ENCODE assay signal across 8 mouse cellular contexts in genomic region chr3:8244526-8245194, GRCm38 (mm10).
DNase-seq lines count a peak whose midpoint lies in the region; ATAC-seq and TF ChIP-seq lines count a peak whose summit lies in the region.
"Not testable (repeated sequence)": the region's sequence is repeated elsewhere in the genome, so short reads cannot be mapped to it uniquely, and the experiment has no call there.

No protein-coding gene starts in this region.

- not testable (repeated sequence) for H3K9ac ChIP-seq in kidney, postnatal 0 days (ENCODE audit: low read depth, low read length); lung, postnatal 0 days (replicated peaks; ENCODE audit: low read depth)

- ATAC-seq in kidney, postnatal 0 days (replicated peaks; ENCODE audit: low FRiP score, low read depth); lung, postnatal 0 days: not testable (repeated sequence)

- not testable (repeated sequence) for H3K4me1 ChIP-seq in kidney, postnatal 0 days (replicated peaks; ENCODE audit: insufficient read depth, low read length); lung, postnatal 0 days (ENCODE audit: insufficient read depth, low read depth, low read length)

- not testable (repeated sequence) for TF ChIP-seq EP300 in lung, postnatal 0 days (IDR thresholded peaks at IDR 0.05)

- not testable (repeated sequence) for TF ChIP-seq CTCF in kidney, postnatal 0 days (IDR thresholded peaks at IDR 0.05; ENCODE audit: low read depth); lung, postnatal 0 days (IDR thresholded peaks at IDR 0.05)

- H3K27me3 ChIP-seq in kidney, postnatal 0 days (ENCODE audit: insufficient read depth, low read length); lung, postnatal 0 days (replicated peaks; ENCODE audit: insufficient read depth, low read length): not testable (repeated sequence)

- H3K36me3 ChIP-seq in kidney, postnatal 0 days (ENCODE audit: insufficient read depth, low read length); lung, postnatal 0 days (ENCODE audit: insufficient read depth, low read length): not testable (repeated sequence)

- 85% methylated on average over 4 of the region's 4 CpGs for WGBS in kidney, postnatal 0 days
- WGBS in lung, postnatal 0 days: 84% methylated on average over 4 of the region's 4 CpGs

- not testable (repeated sequence) for H3K4me2 ChIP-seq in kidney, postnatal 0 days (ENCODE audit: low read length); lung, postnatal 0 days (replicated peaks; ENCODE audit: low read depth, low read length)

- H3K4me3 ChIP-seq in kidney, postnatal 0 days (replicated peaks; ENCODE audit: low read depth, low read length); lung, postnatal 0 days (ENCODE audit: low read depth, low read length): not testable (repeated sequence)

- DNase-seq in CD4-positive helper T cell, adult 2 months (ENCODE audit: low read depth, low spot score): peak; percentile 41
- peak; percentile 82 for DNase-seq in WW6 (ENCODE audit: low read depth, low spot score)
- peak; percentile 81 for DNase-seq in embryo, embryonic 10.5 days (ENCODE audit: low spot score)
- peak; percentile 79 for DNase-seq in forelimb bud, embryonic 11.5 days (ENCODE audit: low read depth, low spot score)
- DNase-seq in kidney, postnatal 0 days (ENCODE audit: low spot score): peak; percentile 49
- DNase-seq in lung, postnatal 0 days (ENCODE audit: low spot score): peak; percentile 53
- peak; percentile 39 for DNase-seq in retina, embryonic 14.5 days (ENCODE audit: low spot score)
- DNase-seq in yolk sac, embryonic 10.5 days (ENCODE audit: low spot score): peak; percentile 59

- not testable (repeated sequence) for H3K27ac ChIP-seq in kidney, postnatal 0 days; lung, postnatal 0 days (ENCODE audit: low read length)

- H3K9me3 ChIP-seq in kidney, postnatal 0 days (replicated peaks; ENCODE audit: low read length); lung, postnatal 0 days (ENCODE audit: low read length): not testable (repeated sequence)
